Mouse (Mus musculus): ENCODE results near the gene Camk2g.

The Camk2g gene

DNA sequence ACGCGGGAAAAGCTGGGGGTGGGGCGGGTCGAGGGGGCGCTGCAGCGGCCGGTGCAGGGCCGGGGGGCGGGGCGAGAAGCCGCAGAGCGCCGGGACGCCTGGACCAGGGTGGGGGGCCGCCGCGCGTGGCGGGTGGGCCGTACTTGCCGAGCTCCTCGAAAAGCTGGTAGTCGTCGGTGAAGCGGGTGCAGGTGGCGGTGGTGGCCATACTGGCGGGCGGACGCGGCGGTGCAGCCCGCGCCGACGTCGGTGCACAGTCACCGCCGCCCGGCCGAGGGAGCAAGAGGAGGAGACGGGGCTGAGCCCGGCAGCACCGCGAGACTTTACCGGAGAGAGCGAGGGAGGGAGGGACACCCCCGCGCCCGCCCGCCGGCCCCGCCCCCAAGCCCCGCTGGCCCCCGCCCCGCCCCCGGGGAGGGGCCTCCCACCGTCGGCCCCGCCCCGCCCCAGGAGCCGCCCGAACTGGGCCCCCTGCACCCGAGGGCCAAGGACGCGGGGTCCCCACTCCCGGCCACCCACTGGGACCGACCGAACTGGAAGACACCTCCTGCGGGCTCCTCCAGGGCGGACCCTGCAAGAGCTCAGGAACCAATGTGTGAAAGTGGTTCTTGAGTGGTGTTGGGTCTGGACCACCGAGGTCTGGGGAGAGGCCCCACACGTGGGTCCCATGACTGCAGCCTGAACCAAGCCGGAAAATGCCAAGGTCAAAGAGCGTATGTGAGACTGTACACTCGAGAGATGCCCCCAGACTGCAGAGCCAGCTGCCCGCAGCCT lies at the start of gene Camk2g:
Gene Camk2g (minus strand): TSS at position 331 of the 774 bp plus-strand sequence.
- peak; percentile 93 for DNase-seq

DNA sequence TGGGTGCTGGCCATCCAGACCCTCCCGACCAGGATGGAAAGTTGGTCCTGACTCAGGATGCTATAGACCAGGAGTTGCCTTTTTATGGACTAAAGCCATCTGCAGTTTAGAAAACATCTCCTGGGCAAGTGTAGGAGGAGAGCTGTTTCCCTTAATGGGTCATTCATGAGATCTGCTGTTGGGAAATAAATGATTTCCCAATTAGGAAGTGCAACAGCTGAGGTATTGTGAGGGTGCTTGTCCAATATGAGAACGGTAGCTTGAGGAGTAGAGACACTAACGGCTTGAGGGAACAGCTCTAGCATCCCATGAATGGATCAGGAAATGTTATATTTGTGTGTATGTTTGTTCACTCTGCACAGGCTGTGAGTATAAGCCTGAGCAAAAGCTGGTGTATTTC lies 48.7 kb upstream of the Camk2g start:
- DNase-seq = no peak

GRCm38 (mm10) chr14:20841526-20841925 lies 47.6 kb upstream of the Camk2g start:
- DNase-seq = no peak

DNA sequence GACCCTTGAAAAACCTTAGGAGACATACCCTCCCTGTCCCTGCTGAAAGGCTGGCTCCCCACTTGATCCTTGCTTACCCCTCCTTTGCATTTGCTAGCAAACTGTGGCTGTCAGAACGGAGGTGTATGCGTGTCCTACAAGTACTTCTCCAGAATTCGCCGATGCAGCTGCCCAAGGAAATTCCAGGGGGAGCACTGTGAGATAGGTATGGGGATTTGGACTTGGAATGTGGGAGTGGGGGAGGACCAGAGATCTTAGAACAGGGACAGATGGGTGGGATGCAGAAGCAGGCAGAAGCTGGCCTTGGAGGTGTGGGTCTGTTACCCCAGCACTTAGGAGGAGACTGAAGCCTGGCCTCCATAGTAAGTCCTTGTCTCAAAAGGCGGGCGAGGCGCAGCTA lies 43.8 kb upstream of the Camk2g start:
- DNase-seq = peak; percentile 23

DNA sequence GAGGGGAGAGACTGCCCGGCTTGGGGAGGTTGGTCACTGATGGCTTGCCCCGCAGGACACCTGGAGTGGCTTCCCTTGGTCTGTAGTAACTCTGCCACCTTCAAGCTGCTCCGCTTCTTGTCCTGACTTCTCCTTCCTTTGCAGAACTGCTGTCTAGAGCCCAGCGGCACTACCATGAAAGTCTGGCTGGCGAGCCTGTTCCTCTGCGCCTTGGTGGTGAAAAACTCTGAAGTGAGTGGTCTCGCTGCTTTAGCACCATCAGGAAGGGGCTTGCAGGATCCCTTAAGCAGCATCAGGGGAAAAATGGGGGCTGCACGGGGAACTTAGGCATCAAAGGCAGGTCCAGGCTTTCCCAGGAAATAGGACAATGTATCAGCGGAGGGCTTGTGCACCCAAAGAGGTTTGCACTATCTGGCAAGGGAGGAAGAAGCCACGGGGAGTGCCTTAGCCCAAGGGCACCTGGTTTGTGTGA lies 43.1 kb upstream of the Camk2g start:
- peak; percentile 46 for DNase-seq

- peak; percentile 90 for DNase-seq
Observed at GRCm38 (mm10) chr14:20836171-20836904, 42.5 kb upstream of the Camk2g start, which contains the start of gene Plau. Gene Plau, plus strand, starts transcription at chr14:20836660.

DNA sequence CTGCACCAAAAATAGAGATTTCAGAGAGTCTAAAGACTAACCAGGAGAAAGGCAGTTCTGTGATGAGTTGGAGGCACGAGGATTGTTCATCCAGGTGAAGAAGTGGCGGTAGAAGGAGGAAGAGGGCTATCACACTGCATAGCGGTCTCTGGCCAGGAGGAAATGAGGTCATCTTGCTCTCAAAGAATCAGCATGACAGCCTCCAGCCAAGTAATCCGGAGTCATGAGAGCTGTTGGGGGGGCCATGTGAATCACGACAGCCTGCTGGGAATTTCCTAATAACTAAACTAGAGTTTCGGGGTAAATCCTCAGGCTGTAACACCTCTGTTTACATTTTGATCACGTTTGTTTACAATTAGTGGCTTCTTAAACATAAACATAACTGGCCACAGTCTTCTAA lies 40.2 kb upstream of the Camk2g start:
- peak; percentile 26 for DNase-seq

GRCm38 (mm10) chr14:20833525-20833924 lies 39.6 kb upstream of the Camk2g start:
- DNase-seq = no peak

DNA sequence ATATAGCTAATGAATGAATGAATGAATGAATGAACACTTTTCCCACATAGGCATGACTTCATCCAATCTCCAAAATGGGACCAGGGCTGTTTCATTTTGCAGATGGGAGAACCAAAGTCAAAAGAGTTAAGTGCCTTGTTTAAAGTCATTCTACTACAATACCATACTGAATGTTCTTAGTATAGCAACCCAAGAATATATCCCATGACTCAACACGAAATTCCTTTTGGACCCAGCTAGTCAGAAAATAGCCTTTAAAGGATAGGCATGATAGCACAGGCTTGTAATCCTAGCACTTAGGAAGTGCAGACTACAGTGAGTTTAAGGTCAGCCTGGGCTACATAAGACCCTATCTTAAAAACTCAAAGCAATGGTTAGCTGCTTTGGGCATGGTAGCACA lies 38.0 kb upstream of the Camk2g start:
- DNase-seq = no peak

GRCm38 (mm10) chr14:20831141-20831910 lies 37.4 kb upstream of the Camk2g start:
- DNase-seq = peak; percentile 41

DNA sequence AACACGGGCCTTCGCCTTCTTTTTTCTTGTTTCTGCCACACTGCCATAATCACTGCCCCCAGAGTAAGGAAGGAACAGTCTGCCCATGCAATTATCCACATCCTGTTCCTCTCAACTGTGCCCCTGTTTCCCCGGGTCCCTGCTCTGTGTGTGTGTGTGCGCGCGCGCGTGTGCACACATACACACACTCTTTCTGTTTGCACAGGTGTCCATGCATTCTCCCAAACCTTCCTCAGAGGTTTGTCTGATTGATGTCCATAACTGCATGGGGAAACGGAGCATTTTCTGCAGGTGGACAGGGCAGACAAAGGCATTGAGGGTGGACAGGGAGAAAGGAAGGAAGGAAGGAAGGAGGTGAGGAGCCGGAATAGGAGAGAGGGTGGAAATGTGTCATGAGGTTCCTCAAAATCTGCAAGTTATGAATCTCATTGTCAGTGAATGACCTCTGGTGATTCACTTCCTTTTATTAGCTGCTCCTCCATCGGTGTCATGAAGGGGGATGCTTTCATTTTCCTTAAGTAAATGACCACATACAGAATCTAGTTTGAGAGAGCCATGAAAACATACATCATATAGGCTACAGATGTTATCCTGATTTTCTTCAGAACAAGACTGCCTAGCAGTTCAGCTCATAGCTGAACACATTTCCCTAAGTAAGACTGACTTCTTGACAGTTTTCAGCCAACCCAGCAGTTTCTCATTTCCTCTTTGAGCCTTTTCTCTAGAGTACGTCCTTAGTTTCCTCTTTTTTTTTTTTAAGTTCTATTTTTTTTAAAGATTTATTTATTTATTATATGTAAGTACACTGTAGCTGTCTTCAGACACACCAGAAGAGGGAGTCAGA lies 35.9 kb upstream of the Camk2g start:
- DNase-seq = no peak

- no peak for DNase-seq
Observed at GRCm38 (mm10) chr14:20828524-20828923, 34.6 kb upstream of the Camk2g start.

GRCm38 (mm10) chr14:20827491-20827890 lies 33.6 kb upstream of the Camk2g start:
- DNase-seq = no peak

DNA sequence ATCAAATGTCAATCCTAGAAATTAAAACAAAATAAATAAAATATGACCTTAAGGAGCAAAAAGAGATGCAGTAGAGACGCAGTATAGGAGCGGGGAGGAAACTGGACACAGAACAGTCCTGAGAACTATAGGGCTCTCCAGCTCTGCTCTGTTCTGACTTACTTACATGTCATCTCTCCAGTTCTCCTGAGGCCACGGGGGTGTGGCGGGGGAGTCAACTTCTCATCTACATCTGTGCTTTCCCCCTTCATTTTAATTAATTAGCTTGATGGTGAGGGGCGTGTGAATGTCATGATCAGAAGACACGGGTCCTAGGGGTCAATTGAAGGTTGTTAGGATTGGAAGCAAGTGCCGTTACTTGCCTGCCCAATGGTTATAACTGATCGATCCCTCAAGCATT lies 33.2 kb upstream of the Camk2g start:
- DNase-seq = no peak

- no peak for DNase-seq
Observed at GRCm38 (mm10) chr14:20825516-20825915, 31.6 kb upstream of the Camk2g start.

DNA sequence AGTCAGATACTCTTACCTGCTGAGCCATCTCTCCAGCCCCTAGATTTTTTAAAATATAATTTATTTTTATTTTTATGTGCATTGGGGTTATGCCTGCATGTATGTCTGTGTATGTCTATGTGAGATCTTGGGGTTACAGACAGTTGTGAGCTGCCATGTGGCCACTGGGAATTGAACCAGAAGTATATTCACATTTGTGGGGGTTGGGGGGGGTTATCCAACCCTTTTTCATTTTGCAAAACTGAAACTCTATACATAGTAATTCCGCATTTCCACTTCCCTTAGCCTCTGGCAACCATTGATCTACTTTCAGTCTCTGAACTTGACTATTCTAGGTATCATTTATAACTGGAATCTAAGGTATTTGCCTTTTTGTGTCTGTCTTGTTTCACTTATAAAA lies 30.6 kb upstream of the Camk2g start:
- no peak for DNase-seq

DNA sequence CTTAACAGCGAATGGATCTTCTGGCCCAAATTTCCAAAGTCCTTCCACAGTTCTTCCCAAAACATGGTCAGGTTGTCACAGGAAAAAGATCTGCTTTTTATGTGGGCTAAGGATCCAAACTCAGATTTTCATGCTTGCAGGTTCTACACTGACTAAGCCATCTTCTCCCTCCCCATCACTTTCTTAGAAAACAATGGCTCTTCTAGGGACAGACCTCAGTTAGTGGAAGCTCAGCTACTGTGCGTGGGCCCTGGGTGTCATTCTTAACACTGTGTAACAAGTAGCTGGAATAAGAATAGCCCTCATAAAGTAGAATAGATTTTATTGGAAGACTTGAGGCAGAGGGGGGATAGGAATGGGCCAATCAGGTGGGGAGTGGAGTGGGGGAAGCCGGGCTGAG lies 21.6 kb upstream of the Camk2g start:
- no peak for DNase-seq

DNA sequence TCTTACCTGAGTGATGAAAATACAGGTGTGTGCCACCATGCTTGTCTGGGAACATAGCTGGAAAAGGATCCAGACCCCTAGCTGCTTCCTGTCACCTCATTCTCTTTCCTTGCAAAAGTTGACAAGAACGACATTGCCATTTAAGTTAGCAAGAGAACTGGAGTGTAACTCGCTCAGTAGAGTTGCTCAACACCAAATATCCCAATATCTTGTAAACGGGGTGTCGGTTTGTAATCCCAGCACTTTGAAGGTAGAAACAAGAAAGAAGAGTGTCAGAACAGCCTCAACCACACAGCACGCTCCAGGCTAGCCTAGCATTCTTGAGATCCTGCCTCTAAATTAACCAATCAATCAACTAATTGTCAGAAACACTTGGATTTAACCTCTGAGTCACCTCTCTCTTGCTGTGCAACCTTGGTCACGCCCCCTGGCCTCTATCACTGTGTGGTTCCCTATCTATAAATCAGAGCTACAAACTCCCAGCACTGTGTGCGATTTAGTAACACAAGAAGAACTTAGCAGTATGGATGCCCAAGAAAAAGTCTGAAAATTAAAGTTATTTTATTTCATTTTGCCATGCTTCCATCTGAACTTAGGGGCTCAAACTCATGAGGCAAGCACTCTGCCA lies 18.0 kb upstream of the Camk2g start:
- DNase-seq = no peak

- DNase-seq = no peak
Observed at GRCm38 (mm10) chr14:20811236-20811635, 17.3 kb upstream of the Camk2g start.

- DNase-seq = no peak
Observed at GRCm38 (mm10) chr14:20809820-20810219, 15.9 kb upstream of the Camk2g start.

DNA sequence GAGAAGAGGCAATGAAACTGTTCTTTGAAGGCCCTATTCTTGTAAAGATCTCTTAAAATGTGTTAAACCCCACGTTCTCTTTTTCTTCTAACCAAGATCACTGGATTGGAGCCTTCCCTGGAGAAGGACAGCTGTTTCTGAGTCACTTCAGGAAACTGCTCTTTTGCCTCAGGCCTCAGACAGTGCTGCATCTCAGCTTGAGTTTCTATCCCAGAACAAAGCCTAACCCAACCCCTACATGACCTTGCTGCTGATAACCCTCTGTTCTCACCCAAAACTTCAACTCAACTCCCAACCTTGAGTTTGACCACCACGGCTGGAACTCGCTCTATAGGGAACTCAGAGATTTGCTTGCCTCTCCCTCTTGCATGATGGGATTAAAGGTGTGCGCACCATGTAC lies 15.5 kb upstream of the Camk2g start:
- no peak for DNase-seq

All from kidney, postnatal 10 days (tissue).